Mouse (Mus musculus) intestine, embryonic 15.5 days (tissue): Measurements from ENCODE around the gene Cdkn1a. TPM values are rescaled to one million over a fixed set of nuclear protein-coding genes. Genes with fewer than 3 reads are reported as not detected.

ENCODE experiments used
- ATAC-seq: fragments of 200-750 bp; cut with Nextera tagmentation; 2 replicates; pipeline ENCODE4 v1.8.0; 2017; ENCODE audit warnings: moderate TSS enrichment, moderate library complexity
- H3K27ac ChIP-seq: fragments of 300-500 bp; sonication (generic); 2 replicates; pipeline ENCODE4 v1.5.1; 2015; ENCODE audit warnings: mild to moderate bottlenecking, inconsistent platforms
- H3K27me3 ChIP-seq: fragments of 300-500 bp; sonication (generic); replicated peaks from 2 replicates; pipeline ENCODE4 v1.6.1; 2015; ENCODE audit warnings: inconsistent platforms
- H3K36me3 ChIP-seq: fragments of 300-500 bp; sonication (generic); 2 replicates; pipeline ENCODE4 v1.6.1; 2015; ENCODE audit warnings: inconsistent platforms
- H3K4me1 ChIP-seq: fragments of 300-500 bp; sonication (generic); replicated peaks from 2 replicates; pipeline ENCODE4 v1.6.1; 2015; ENCODE audit warnings: inconsistent platforms
- H3K4me2 ChIP-seq: fragments of 300-500 bp; sonication (generic); replicated peaks from 2 replicates; pipeline ENCODE4 v1.6.1; 2015; ENCODE audit warnings: mild to moderate bottlenecking, inconsistent platforms
- H3K4me3 ChIP-seq: fragments of 300-500 bp; sonication (generic); replicated peaks from 2 replicates; pipeline ENCODE4 v1.5.1; 2015; ENCODE audit warnings: inconsistent platforms
- H3K9ac ChIP-seq: fragments of 300-500 bp; sonication (generic); 2 replicates; pipeline ENCODE4 v1.6.1; 2015; ENCODE audit warnings: inconsistent platforms
- H3K9me3 ChIP-seq: fragments of 300-500 bp; sonication (generic); 2 replicates; pipeline ENCODE4 v1.6.1; 2016; ENCODE audit warnings: inconsistent platforms
- WGBS: fragments of 180-500 bp; shearing (Covaris S2); methylation state at CpG from one replicate; pipeline ENCODE4 v1.1.7; 2015; 5-methylcytosine and 5-hydroxymethylcytosine counted together
- polyA plus RNA-seq: library from polyadenylated mRNA; unstranded; fragments of >200 nt; fragmentation: Nextera tagmentation; extraction: Ambion mirVana; gene quantifications from 2 replicates; pipeline ENCODE4 v1.2.1, GENCODE M21; 2015

Gene Cdkn1a
- polyA plus RNA-seq, 1 experiment from 2014 or later, result 92.2 TPM

- Histone ChIP-seq H3K27me3 (no peaks in the 10 kb centered on the region), H3K9me3 (no peaks in the 10 kb centered on the region), H3K27ac (no peak overlapping the region), H3K9ac (no peak overlapping the region), H3K4me1 (no peaks in the 10 kb centered on the region), H3K4me3 (no peak overlapping the region), H3K4me2 (no peak overlapping the region), H3K36me3 (no peaks in the 10 kb centered on the region)
- WGBS, result 64% methylated on average over 5 of the region's 5 CpGs
- no peak for ATAC-seq
Observed at GRCm38 (mm10) chr17:29111332-29111731, 20.6 kb downstream of the Cdkn1a start.

DNA sequence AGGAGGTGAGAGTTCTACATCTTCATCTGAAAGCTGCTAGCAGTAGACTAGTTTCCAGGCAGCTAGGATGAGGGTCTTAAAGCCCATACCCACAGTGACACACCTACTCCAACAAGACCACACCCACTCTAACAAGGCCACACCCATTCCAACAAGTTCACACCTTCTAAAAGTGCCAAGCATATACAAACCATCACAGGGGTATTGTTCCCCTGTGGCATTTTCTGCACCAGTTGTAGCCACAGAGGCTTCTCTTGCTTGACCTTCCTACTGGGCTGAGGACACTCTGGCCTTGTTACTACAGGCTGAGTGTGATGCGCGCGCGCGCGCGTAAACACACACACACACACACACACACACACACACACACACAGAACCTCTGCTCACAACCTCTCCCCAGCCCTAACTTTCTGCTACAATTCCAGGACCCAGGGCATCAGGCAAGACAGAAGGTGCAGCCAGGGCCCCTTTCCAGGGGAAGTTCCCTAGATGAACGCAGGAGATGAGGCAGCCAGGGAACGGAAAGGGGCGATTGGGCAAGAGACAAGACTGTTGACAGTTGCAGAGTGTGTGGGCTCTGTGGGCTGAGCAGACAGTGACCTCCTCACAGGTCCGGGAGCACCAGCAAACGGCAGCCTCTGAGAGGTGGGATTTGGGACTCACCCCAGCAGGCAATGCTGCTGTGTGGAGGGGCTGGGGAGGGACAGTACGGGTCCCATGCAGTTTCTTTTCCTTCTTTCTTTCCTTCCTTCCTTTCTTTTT, 23.0 kb downstream of the Cdkn1a start, which contains the start of gene Rab44:
Gene Rab44 (plus strand): TSS at position 555 of the 762 bp plus-strand sequence.
- H3K4me3 ChIP-seq, result no peak within 1 kb of the TSS
- 82% methylated on average over 13 of the region's 13 CpGs for WGBS

DNA sequence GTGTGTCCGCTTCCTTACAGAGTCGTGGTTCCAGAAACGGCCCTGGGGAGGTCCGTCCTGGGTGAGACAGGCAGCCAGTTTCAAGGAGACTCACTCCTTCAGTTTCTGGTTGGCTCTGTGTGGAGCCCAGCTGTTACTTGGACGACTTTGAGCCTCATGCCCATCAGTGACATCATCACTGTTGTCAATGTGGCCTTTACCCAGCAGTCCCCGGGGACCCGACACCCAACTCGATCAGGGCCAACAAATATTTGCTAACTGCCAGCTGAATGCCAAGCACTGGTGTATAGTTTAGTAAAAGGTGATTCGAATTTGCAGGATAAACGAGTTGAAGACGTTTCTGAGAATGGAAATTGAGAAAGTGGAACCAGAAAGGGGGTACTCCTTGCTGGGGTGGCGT, 25.2 kb downstream of the Cdkn1a start:
- no peaks in the 10 kb centered on the region for H3K4me1 ChIP-seq
- 71% methylated on average over 12 of the region's 12 CpGs for WGBS
- no peak overlapping the region for H3K4me2 ChIP-seq
- H3K9ac ChIP-seq, result no peak overlapping the region
- no peaks in the 10 kb centered on the region for H3K36me3 ChIP-seq
- no peak overlapping the region for H3K4me3 ChIP-seq
- no peaks in the 10 kb centered on the region for H3K27me3 ChIP-seq
- H3K9me3 ChIP-seq, result no peaks in the 10 kb centered on the region
- no peak for ATAC-seq
- no peak overlapping the region for H3K27ac ChIP-seq

More for the DNA sequence above, 23.0 kb downstream of the Cdkn1a start, which contains the start of gene Rab44:
- ATAC-seq, result no peak
- H3K27ac ChIP-seq, result no peak within 1 kb of the TSS
- no peak within 1 kb of the TSS for H3K4me2 ChIP-seq
- no peaks in the 10 kb centered on the region for H3K9me3 ChIP-seq
- H3K27me3 ChIP-seq, result no peaks in the 10 kb centered on the region
- no peak within 1 kb of the TSS for H3K9ac ChIP-seq
- no peaks in the 10 kb centered on the region for H3K4me1 ChIP-seq
- H3K36me3 ChIP-seq, result no peaks in the 10 kb centered on the region

DNA sequence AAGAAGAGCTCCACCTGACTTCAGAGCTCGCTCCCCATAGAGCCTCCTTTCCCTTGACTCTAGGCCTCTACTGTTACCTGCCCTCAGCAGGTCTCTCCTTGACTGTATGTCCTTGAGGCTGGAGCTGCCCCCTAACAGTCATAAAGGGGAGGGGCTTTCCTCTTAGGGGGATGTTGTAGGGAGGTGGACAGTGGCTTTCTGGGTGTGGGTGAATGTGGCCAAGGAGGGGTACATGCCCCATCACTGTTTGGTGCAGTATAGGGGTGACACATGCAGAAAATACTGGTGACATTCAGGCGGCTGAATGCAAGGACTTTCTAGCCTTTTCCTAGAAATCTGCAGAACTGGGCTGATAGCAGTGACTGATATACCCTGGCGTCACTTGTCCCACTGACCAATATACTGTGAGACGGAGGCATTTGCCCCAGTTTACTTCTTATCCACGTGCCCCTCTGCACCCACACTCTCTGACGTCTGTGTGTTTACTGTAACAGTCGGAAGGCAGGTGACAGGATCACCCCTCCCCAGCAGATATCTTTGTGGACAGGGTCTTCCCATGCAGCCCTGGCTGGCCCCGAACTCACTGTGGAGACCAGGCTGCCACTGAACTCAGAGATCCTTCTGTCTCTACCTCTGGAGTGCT, 26.4 kb downstream of the Cdkn1a start:
- no peaks in the 10 kb centered on the region for H3K36me3 ChIP-seq
- no peaks in the 10 kb centered on the region for H3K27me3 ChIP-seq
- WGBS, result 68% methylated on average over 8 of the region's 8 CpGs
- H3K9me3 ChIP-seq, result no peaks in the 10 kb centered on the region
- no peaks in the 10 kb centered on the region for H3K4me1 ChIP-seq
- H3K4me3 ChIP-seq, result no peak overlapping the region
- ATAC-seq, result no peak
- no peak overlapping the region for H3K27ac ChIP-seq
- no peak overlapping the region for H3K9ac ChIP-seq
- no peak overlapping the region for H3K4me2 ChIP-seq

GRCm38 (mm10) chr17:29118057-29118456, 27.3 kb downstream of the Cdkn1a start:
- no peak for ATAC-seq
- H3K4me1 ChIP-seq, result peaks cover 8% of the 10 kb centered on the region
- no peak overlapping the region for H3K27ac ChIP-seq
- no peaks in the 10 kb centered on the region for H3K9me3 ChIP-seq
- no peaks in the 10 kb centered on the region for H3K36me3 ChIP-seq
- H3K4me2 ChIP-seq, result no peak overlapping the region
- no peak overlapping the region for H3K9ac ChIP-seq
- WGBS, result 49% methylated on average over 5 of the region's 5 CpGs
- H3K27me3 ChIP-seq, result no peaks in the 10 kb centered on the region
- H3K4me3 ChIP-seq, result no peak overlapping the region

GRCm38 (mm10) chr17:29120666-29121065, 29.9 kb downstream of the Cdkn1a start:
- H3K27ac ChIP-seq, result no peak overlapping the region
- H3K9ac ChIP-seq, result no peak overlapping the region
- no peaks in the 10 kb centered on the region for H3K27me3 ChIP-seq
- peaks cover 19% of the 10 kb centered on the region for H3K4me1 ChIP-seq
- no peaks in the 10 kb centered on the region for H3K9me3 ChIP-seq
- 68% methylated on average over 12 of the region's 12 CpGs for WGBS
- H3K4me3 ChIP-seq, result no peak overlapping the region
- H3K4me2 ChIP-seq, result no peak overlapping the region
- no peaks in the 10 kb centered on the region for H3K36me3 ChIP-seq
- no peak for ATAC-seq

- ATAC-seq, result peak; percentile 56
Observed at GRCm38 (mm10) chr17:29122817-29123216, 32.0 kb downstream of the Cdkn1a start.

DNA sequence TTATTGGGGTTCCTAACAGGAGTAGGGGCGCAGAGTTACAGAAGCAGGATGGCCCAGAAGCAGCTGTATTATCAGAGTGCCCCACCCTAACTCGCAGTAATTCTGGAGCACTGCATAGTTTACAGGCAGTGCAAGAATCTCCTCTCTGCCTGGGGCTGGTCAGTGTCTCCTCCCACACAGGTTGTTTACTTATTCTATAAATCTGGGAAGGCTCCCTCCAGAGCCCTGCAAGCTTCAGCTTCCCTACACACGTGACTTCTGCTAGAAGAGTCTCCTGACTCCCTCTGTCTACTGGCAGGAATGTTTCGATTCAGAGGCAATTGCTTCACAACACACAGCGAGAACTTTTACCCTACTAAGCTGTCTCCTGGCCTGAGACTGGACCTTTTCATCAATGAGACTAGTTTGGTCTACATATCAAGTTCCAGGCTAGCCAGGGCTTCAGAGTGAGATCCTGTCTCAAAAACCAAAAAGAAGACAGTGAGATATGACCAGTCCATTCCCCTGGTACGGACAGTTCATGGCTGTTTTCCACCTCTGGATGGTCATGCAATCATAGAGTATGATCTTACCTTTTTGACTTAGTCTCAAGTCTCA, 32.9 kb downstream of the Cdkn1a start:
- H3K9me3 ChIP-seq, result no peaks in the 10 kb centered on the region
- ATAC-seq, result peak; percentile 97
- no peaks in the 10 kb centered on the region for H3K36me3 ChIP-seq
- H3K4me1 ChIP-seq, result peaks cover 19% of the 10 kb centered on the region
- no peak overlapping the region for H3K4me3 ChIP-seq
- H3K4me2 ChIP-seq, result peak overlapping the region; percentile 11; the same call in 1 of the 2 replicates
- H3K9ac ChIP-seq, result no peak overlapping the region
- H3K27ac ChIP-seq, result peak overlapping the region; percentile 76
- H3K27me3 ChIP-seq, result no peaks in the 10 kb centered on the region
- WGBS, result 25% methylated on average over 6 of the region's 6 CpGs

More at GRCm38 (mm10) chr17:29122817-29123216, 32.0 kb downstream of the Cdkn1a start:
- WGBS, result 40% methylated on average over 6 of the region's 6 CpGs
- peaks cover 19% of the 10 kb centered on the region for H3K4me1 ChIP-seq
- no peaks in the 10 kb centered on the region for H3K36me3 ChIP-seq
- peak overlapping the region; percentile 76 for H3K27ac ChIP-seq
- no peak overlapping the region for H3K9ac ChIP-seq
- H3K9me3 ChIP-seq, result no peaks in the 10 kb centered on the region
- no peak overlapping the region for H3K4me3 ChIP-seq
- no peaks in the 10 kb centered on the region for H3K27me3 ChIP-seq
- peak overlapping the region; percentile 11; the same call in 1 of the 2 replicates for H3K4me2 ChIP-seq

DNA sequence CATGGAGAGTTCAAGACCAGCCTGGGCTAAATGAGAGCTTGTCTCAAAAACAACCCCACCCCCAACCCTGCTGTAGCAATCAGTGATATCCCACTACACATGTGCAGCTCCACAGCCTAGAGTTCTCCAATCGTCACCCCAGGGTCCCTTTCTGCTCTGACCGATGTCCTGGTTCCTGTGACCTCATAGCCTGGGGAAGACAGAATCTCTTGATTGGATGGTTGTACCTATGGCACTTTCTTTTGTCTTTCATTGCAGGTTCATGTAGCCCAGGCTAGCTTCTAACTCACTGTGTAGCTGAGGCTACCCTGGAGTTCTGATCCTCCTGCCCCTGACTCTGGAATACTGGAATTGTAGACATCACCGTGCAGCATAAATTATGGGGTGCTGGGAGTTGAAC, 35.8 kb downstream of the Cdkn1a start:
- no peaks in the 10 kb centered on the region for H3K9me3 ChIP-seq
- H3K36me3 ChIP-seq, result no peaks in the 10 kb centered on the region
- H3K27me3 ChIP-seq, result no peaks in the 10 kb centered on the region
- H3K27ac ChIP-seq, result no peak overlapping the region
- peaks cover 19% of the 10 kb centered on the region for H3K4me1 ChIP-seq
- no peak for ATAC-seq
- H3K4me3 ChIP-seq, result no peak overlapping the region
- no peak overlapping the region for H3K9ac ChIP-seq
- 93% methylated on average over 3 of the region's 3 CpGs for WGBS
- no peak overlapping the region for H3K4me2 ChIP-seq

GRCm38 (mm10) chr17:29129341-29129740, 38.6 kb downstream of the Cdkn1a start:
- Histone ChIP-seq H3K4me3 (no peak overlapping the region), H3K9ac (no peak overlapping the region), H3K27ac (no peak overlapping the region), H3K4me2 (no peak overlapping the region), H3K27me3 (no peaks in the 10 kb centered on the region), H3K4me1 (0 out of 2 replicates have a peak, but pooled peaks cover 2% of the 10 kb centered on the region), H3K36me3 (no peaks in the 10 kb centered on the region), H3K9me3 (no peaks in the 10 kb centered on the region)
- WGBS, result 67% methylated on average over 5 of the region's 5 CpGs
- no peak for ATAC-seq

DNA sequence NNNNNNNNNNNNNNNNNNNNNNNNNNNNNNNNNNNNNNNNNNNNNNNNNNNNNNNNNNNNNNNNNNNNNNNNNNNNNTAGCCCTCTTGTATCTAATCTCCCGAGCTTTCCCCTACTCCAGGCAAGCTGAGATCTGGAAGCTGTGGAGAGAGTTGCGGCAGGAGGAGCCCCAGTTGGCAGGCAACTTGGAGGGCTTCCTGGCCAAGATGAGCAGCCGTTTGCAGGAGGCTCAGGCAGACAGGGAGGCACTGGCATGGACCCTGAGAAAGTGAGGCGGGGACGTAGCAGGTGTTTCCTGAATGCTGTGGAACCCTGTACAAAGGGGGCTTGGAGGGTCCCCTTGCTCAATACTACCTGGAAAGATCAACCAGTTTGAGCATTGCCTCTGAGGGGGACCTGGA, 44.3 kb downstream of the Cdkn1a start:
- H3K4me2 ChIP-seq, result no peak overlapping the region
- no peaks in the 10 kb centered on the region for H3K27me3 ChIP-seq
- no peak for ATAC-seq
- H3K36me3 ChIP-seq, result no peaks in the 10 kb centered on the region
- 72% methylated on average over 5 of the region's 5 CpGs for WGBS
- no peaks in the 10 kb centered on the region for H3K9me3 ChIP-seq
- H3K27ac ChIP-seq, result no peak overlapping the region
- no peak overlapping the region for H3K9ac ChIP-seq
- H3K4me1 ChIP-seq, result 0 out of 2 replicates have a peak, but pooled peaks cover 4% of the 10 kb centered on the region
- H3K4me3 ChIP-seq, result no peak overlapping the region

GRCm38 (mm10) chr17:29136236-29136635, 45.5 kb downstream of the Cdkn1a start:
- 0 out of 2 replicates have a peak, but pooled peaks cover 4% of the 10 kb centered on the region for H3K4me1 ChIP-seq
- no peak overlapping the region for H3K4me3 ChIP-seq
- H3K9ac ChIP-seq, result no peak overlapping the region
- WGBS, result 66% methylated on average over 6 of the region's 6 CpGs
- H3K9me3 ChIP-seq, result no peaks in the 10 kb centered on the region
- H3K36me3 ChIP-seq, result no peaks in the 10 kb centered on the region
- H3K27me3 ChIP-seq, result no peaks in the 10 kb centered on the region
- H3K27ac ChIP-seq, result no peak overlapping the region
- no peak for ATAC-seq
- no peak overlapping the region for H3K4me2 ChIP-seq
